In genomic region chr5:5707341-5708278, GRCm38 (mm10) we compare ENCODE assay signal across 18 mouse cellular contexts. TPM values are rescaled to one million over a fixed set of nuclear protein-coding genes. Genes with fewer than 3 reads are reported as not detected.
DNase-seq lines count a peak whose midpoint lies in the region; ATAC-seq and TF ChIP-seq lines count a peak whose summit lies in the region.
"Had no signal": no experiment of that assay in that cellular context is flagged by ENCODE, and none has a peak within 500 bp of the region (broad histone marks: within the 10 kb centered on the region; RNA-seq: fewer than 3 reads in every experiment).

No protein-coding gene starts in this region.

- H3K9ac ChIP-seq in lung, postnatal 0 days (replicated peaks; ENCODE audit: low read depth), result no peak overlapping the region
- H3K9ac ChIP-seq in intestine, embryonic 15.5 days, result no peak overlapping the region
- no peak overlapping the region for H3K9ac ChIP-seq in stomach, embryonic 16.5 days (ENCODE audit: low read length)
- H3K9ac ChIP-seq: embryonic facial prominence, embryonic 13.5 days; forebrain, embryonic 15.5 days had no signal

- no peaks in the 10 kb centered on the region for H3K9me3 ChIP-seq in lung, postnatal 0 days (ENCODE audit: low read length)
- no peaks in the 10 kb centered on the region for H3K9me3 ChIP-seq in intestine, embryonic 15.5 days
- no peaks in the 10 kb centered on the region for H3K9me3 ChIP-seq in stomach, embryonic 16.5 days (replicated peaks; ENCODE audit: control insufficient read depth, low read length)
- H3K9me3 ChIP-seq: embryonic facial prominence, embryonic 13.5 days; forebrain, embryonic 15.5 days had no signal

- TF ChIP-seq CTCF in lung, postnatal 0 days (IDR thresholded peaks at IDR 0.05), result no peak

- WGBS in lung, postnatal 0 days, result 51% methylated on average over 13 of the region's 13 CpGs
- 39% methylated on average over 13 of the region's 13 CpGs for WGBS in intestine, embryonic 15.5 days
- 44% methylated on average over 13 of the region's 13 CpGs for WGBS in stomach, embryonic 16.5 days

- no peak for ATAC-seq in lung, postnatal 0 days
- peak; percentile 63 for ATAC-seq in intestine, embryonic 15.5 days
- ATAC-seq in stomach, embryonic 16.5 days (ENCODE audit: insufficient read depth, low FRiP score), result no peak
- ATAC-seq: forebrain, embryonic 15.5 days; Patski had no signal

- H3K4me2 ChIP-seq in lung, postnatal 0 days (replicated peaks; ENCODE audit: low read depth, low read length), result peak overlapping the region; percentile 37
- H3K4me2 ChIP-seq in intestine, embryonic 15.5 days (replicated peaks), result peak overlapping the region; percentile 39
- peak overlapping the region; percentile 44 for H3K4me2 ChIP-seq in stomach, embryonic 16.5 days (ENCODE audit: low read depth, low read length)
- H3K4me2 ChIP-seq: embryonic facial prominence, embryonic 13.5 days; forebrain, embryonic 15.5 days had no signal

- H3K27me3 ChIP-seq in lung, postnatal 0 days (replicated peaks; ENCODE audit: insufficient read depth, low read length), result no peaks in the 10 kb centered on the region
- H3K27me3 ChIP-seq in intestine, embryonic 15.5 days (replicated peaks), result no peaks in the 10 kb centered on the region
- no peaks in the 10 kb centered on the region for H3K27me3 ChIP-seq in stomach, embryonic 16.5 days (ENCODE audit: control insufficient read depth, insufficient read depth, low read length)
- H3K27me3 ChIP-seq: embryonic facial prominence, embryonic 13.5 days; forebrain, embryonic 15.5 days; Patski had no signal

- DNase-seq in adrenal gland, adult (ENCODE audit: inconsistent age in 2 of 2, low spot score in 1 of 2), result peak; percentile 42 to 80
- no peak for DNase-seq in adrenal gland, postnatal 25 days
- DNase-seq in lung, postnatal 0 days (ENCODE audit: low spot score), result no peak
- DNase-seq in lung, postnatal 14 days, result no peak
- no peak for DNase-seq in natural killer cell, adult 2 months (ENCODE audit: low spot score in 2 of 2)
- DNase-seq in right cerebral cortex, postnatal 36 days (ENCODE audit: low spot score in 2 of 2), result no peak
- DNase-seq: cerebellum, adult 9-11 months; heart, adult 11 months; liver; lung, postnatal 36 days; spleen, adult 18-20 months; thymus, adult 2 months had no signal

- no peaks in the 10 kb centered on the region for H3K36me3 ChIP-seq in lung, postnatal 0 days (ENCODE audit: insufficient read depth, low read length)
- H3K36me3 ChIP-seq in intestine, embryonic 15.5 days, result no peaks in the 10 kb centered on the region
- H3K36me3 ChIP-seq in stomach, embryonic 16.5 days (ENCODE audit: control insufficient read depth, insufficient read depth, low read length), result no peaks in the 10 kb centered on the region
- H3K36me3 ChIP-seq: embryonic facial prominence, embryonic 13.5 days; forebrain, embryonic 15.5 days had no signal

- peak overlapping the region; percentile 20; the same call in 1 of the 2 replicates for H3K4me3 ChIP-seq in lung, postnatal 0 days (ENCODE audit: low read depth, low read length)
- no peak overlapping the region for H3K4me3 ChIP-seq in intestine, embryonic 15.5 days (replicated peaks)
- peak overlapping the region; percentile 26 for H3K4me3 ChIP-seq in stomach, embryonic 16.5 days (replicated peaks; ENCODE audit: low read length)
- H3K4me3 ChIP-seq: embryonic facial prominence, embryonic 13.5 days; forebrain, embryonic 15.5 days had no signal

- H3K4me1 ChIP-seq in lung, postnatal 0 days (ENCODE audit: insufficient read depth, low read depth, low read length), result no peaks in the 10 kb centered on the region
- H3K4me1 ChIP-seq in intestine, embryonic 15.5 days (replicated peaks), result 0 out of 2 replicates have a peak, but pooled peaks cover 5% of the 10 kb centered on the region
- H3K4me1 ChIP-seq in stomach, embryonic 16.5 days (ENCODE audit: control insufficient read depth, insufficient read depth, low read length), result no peaks in the 10 kb centered on the region
- H3K4me1 ChIP-seq: embryonic facial prominence, embryonic 13.5 days; forebrain, embryonic 15.5 days had no signal

- no peak overlapping the region for H3K27ac ChIP-seq in lung, postnatal 0 days (ENCODE audit: low read length)
- H3K27ac ChIP-seq in intestine, embryonic 15.5 days, result no peak overlapping the region
- H3K27ac ChIP-seq in stomach, embryonic 16.5 days (ENCODE audit: low read length), result peak overlapping the region; percentile 57
- H3K27ac ChIP-seq: embryonic facial prominence, embryonic 13.5 days; forebrain, embryonic 15.5 days had no signal

- no peak for TF ChIP-seq EP300 in lung, postnatal 0 days (IDR thresholded peaks at IDR 0.05)

RNA-seq across cellular contexts. Expression of gene Steap2, which starts 13.2 kb away (rescaled TPM):
- 37.9 and 39.0 TPM in 2 replicates for total RNA-seq in adrenal gland, postnatal 25 days (2021)
- polyA plus RNA-seq in lung, postnatal 0 days (2015; fragmentation: Nextera tagmentation; extraction: Ambion mirVana), result 5.2 and 6.2 TPM in 2 replicates
- polyA plus RNA-seq in intestine, embryonic 15.5 days (2015; fragmentation: Nextera tagmentation; extraction: Ambion mirVana), result 7.8 and 9.5 TPM in 2 replicates
- polyA plus RNA-seq in stomach, embryonic 16.5 days (2015; fragmentation: Nextera tagmentation; extraction: Ambion mirVana), result 7.2 and 7.3 TPM in 2 replicates

RNA-seq across cellular contexts. Expression of gene Steap1, which starts 41.5 kb away (rescaled TPM):
- total RNA-seq in adrenal gland, postnatal 25 days (2021), result 23.4 and 27.8 TPM in 2 replicates
- 4.0 and 4.1 TPM in 2 replicates for polyA plus RNA-seq in lung, postnatal 0 days (2015; fragmentation: Nextera tagmentation; extraction: Ambion mirVana)
- 5.7 and 6.5 TPM in 2 replicates for polyA plus RNA-seq in intestine, embryonic 15.5 days (2015; fragmentation: Nextera tagmentation; extraction: Ambion mirVana)
- polyA plus RNA-seq in stomach, embryonic 16.5 days (2015; fragmentation: Nextera tagmentation; extraction: Ambion mirVana), result 10.8 and 11.8 TPM in 2 replicates
- total RNA-seq: heart, postnatal 25 days had no signal
- polyA plus RNA-seq: thymus, adult 2 months had no signal

RNA-seq across cellular contexts. Expression of gene Cfap69, which starts 43.6 kb away (rescaled TPM):
- total RNA-seq in adrenal gland, postnatal 25 days (2021), result 9.7 and 16.0 TPM in 2 replicates
- polyA plus RNA-seq in lung, postnatal 0 days (2015; fragmentation: Nextera tagmentation; extraction: Ambion mirVana), result 8.9 and 9.6 TPM in 2 replicates
- polyA plus RNA-seq in intestine, embryonic 15.5 days (2015; fragmentation: Nextera tagmentation; extraction: Ambion mirVana), result 1.3 and 1.5 TPM in 2 replicates
- polyA plus RNA-seq in stomach, embryonic 16.5 days (2015; fragmentation: Nextera tagmentation; extraction: Ambion mirVana), result 3.8 and 4.4 TPM in 2 replicates

Comparison
In these comparisons a context has a peak if more than half of its experiments do, and no peak if none do; other contexts are left out.
1. DNase-seq: peak in adrenal gland, adult (2 of 2); none in adrenal gland, postnatal 25 days (single experiment), lung, postnatal 0 days (single experiment), lung, postnatal 14 days (single experiment), natural killer cell, adult 2 months (0 of 2) and right cerebral cortex, postnatal 36 days (0 of 2).
2. Peak in every context shown above with its lines, with median percentiles within 50 percentile points of each other: H3K4me2 ChIP-seq.